Mouse (Mus musculus) retina, postnatal 1 day (tissue): ENCODE results near the gene Olfr330.
"Not testable (repeated sequence)": the region's sequence is repeated elsewhere in the genome, so short reads cannot be mapped to it uniquely, and the experiment has no call there.

Source experiments
- DNase-seq: peaks from one replicate; pipeline ENCODE4 v3.0.0-alpha.2; 2012

Olfr330 gene

DNA sequence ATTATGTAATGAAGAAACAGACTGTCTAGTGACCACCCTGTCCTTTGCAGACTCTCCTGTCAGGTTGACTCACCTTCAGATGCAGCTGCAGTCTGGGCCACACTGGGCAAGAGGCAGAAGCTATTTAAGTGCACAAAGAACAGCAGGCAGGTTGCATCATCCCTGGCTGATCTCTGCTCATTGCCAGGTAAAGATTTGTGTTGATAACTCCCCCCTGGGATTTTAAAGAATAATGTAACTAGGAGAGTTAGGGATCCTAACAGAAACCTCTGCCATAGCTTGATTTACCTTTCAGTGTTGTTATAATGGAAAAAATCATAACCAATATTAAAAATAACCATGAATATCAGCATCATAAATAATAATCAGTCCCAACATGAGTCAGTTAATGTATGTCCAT lies at the start of gene Olfr330:
Olfr330 (minus strand) TSS at position 101 of the 400 bp plus-strand sequence.
- DNase-seq = not testable (repeated sequence)

DNA sequence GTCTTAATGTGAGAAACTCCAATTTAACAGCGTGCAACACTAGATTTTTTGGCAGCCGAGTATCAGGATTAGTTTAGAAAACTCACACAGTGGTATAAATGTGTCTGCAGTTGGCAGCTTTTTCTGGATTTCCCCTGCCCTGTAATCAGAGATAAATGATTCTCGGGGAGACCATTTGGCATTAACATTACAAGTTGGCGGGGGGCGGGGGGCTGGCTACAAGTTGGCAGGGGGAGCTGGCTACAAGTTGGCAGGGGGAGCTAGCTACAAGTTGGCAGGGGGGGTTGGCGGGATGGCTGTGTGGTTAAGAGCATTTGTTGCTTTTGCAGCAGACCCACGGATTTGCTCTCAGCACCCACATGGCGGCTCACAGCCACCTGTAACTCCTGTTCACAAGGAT lies 44.0 kb upstream of the Olfr330 start:
- no peak for DNase-seq

DNA sequence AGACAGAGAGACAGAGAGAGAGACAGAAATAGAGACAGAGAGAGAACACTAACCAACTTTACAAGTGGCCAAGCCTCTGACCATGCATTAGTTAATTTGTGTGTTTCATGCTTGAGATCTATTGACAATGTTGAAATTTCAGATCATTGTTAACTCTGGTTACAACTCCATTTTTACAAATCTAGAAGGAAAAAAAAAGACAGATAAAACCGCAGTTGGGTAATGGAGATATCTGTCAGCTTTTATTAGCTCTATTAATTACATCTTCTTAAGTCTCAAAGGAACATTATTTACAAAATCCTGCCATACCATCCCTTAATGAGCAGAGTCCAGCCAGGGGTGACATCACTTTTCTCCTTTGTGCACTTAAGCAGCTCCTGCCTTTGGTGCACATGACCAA lies 42.8 kb upstream of the Olfr330 start, which contains the start of gene Olfr325:
Olfr325 (plus strand) TSS at position 301 of the 400 bp plus-strand sequence.
- no peak for DNase-seq

DNA sequence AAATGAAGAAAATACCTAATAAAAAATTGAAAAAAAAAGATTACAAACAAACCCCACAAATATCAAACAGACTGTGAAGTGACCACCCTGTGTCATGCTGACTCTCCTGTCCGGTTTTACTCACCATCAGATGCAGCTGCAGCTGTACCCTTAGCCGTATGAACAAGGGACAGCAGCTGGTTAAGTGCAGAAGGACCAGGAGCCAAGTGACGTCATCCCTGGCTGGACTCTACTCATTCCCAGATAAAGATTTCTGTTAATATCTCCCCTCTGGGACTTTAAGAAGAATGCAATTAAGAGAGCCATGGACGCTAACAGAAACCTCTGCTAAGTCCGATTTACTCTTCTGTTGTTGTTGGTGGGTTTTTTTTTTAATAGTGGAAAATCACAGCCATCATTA lies 35.8 kb upstream of the Olfr330 start, which contains the start of gene Olfr224:
Olfr224 (minus strand) TSS at position 149 of the 400 bp plus-strand sequence.
- no peak for DNase-seq

DNA sequence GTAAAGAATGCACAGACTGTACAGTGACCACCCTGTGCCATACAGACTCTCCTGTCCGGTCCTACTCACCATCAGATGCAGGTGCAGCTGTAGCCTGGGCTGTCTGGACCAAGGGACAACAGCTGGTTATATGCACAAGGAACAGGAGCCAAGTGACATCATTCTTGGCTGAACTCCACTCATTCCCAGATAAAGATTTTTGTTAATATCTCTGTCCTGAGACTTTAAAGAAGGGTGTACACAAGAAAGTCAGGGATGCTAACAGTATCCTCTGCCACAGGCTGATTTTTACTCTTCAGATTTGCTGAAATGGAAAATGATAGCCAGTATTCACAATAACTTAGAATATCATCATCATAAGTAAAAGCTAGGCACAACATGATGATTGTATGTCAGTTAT lies 20.9 kb upstream of the Olfr330 start, which contains the start of gene Olfr328:
Olfr328 (minus strand) TSS at position 101 of the 400 bp plus-strand sequence.
- DNase-seq = no peak

DNA sequence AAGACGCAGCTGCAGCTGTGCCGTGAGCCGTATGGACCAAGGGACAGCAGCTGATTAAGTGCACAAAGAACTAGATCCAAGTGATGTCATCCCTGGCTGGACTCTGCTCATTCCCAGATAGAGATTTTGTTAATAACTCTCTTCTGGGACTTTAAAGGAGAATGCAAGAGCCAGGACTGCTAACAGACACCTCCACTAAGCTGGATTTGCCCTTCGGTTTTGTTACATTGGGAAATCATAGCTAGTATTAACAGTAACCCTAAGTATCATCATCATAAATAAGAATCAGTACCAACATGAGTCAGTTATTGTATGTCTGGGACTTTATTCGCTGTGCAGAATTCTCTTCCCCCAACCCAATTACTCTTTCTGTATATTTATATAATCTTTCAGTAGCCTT lies 11.7 kb upstream of the Olfr330 start, which contains the start of gene Olfr329-ps:
Olfr329-ps (minus strand) TSS at position 101 of the 400 bp plus-strand sequence.
- DNase-seq = no peak

DNA sequence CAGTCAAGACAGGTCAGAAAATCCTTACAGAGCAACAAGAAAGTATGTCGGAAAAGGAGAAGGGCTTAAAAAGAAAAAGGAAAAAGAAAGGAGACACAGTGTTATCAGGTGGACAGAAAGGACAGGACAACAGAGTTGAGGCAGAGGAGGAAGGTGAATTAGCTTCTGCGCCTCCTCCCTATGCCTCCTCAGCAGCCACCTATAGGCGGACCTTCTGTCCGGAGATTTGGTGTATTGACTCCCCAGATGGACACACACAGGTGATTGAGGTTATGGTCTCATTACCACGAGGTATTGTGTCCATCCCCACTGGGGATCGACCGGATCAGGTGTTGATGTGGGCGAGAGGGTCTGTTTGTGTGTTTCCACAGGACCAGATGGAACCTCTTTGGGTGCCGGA lies 14.9 kb downstream of the Olfr330 start:
- not testable (repeated sequence) for DNase-seq

DNA sequence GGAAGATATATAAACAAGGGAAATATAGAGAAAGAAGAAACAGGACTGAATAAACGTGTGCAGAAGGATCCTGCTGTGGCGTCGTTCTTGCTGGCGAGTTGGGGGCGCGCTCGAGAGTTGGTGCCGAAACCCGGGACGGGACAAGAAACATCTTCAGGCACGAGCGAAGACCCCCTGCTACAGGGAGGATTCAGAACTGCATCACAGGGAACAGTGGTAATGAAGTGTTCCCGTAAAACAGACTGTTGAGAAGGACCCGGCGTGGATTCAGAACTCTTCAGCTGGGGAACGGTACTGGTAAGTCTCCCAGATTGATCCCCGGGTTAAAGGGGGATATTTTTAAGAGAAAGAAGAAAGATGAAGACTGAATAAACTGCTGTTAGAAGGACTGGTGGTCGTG lies 15.7 kb downstream of the Olfr330 start:
- DNase-seq = not testable (repeated sequence)

DNA sequence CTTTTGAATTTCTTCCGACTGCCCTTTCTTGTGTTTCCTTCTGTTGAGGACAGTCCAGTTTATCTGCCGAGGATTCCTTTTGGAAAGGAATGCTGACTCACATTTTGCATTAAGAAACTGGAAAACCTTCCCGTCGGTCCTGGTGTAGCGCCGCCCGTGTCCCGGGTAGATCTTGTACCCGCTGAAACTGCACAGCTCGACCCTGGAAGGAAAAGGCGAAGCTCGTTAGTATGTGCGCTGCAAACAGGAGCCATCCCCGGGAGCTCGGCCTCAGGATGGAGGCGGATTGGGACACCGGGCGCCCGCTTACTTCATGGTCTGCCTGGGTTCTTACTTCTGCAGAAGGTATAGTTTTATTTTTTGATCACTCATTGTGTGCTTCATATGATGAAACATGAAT lies 25.6 kb downstream of the Olfr330 start:
- not testable (repeated sequence) for DNase-seq

DNA sequence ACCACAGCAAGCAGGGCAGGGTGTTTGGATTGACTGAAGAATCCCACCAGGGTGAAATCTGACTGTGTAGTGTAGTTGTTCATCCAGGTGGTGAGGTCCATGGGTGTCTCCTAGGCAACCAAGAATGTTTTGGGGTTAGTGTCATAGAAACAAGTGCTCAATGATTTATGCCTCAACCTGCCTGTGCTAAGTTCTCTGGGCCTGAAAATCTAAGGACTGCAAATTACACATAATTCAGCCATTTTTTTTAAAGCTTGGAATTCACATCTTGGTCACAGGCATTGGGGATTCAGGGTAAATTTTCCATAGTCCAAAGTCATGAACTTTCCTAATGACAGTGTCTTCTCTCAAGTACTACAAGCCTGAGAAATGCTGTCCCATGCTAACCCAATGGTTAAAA lies 32.2 kb downstream of the Olfr330 start, which contains the start of gene Olfr331:
Olfr331 (minus strand) TSS at position 101 of the 400 bp plus-strand sequence.
- DNase-seq = not testable (repeated sequence)

DNA sequence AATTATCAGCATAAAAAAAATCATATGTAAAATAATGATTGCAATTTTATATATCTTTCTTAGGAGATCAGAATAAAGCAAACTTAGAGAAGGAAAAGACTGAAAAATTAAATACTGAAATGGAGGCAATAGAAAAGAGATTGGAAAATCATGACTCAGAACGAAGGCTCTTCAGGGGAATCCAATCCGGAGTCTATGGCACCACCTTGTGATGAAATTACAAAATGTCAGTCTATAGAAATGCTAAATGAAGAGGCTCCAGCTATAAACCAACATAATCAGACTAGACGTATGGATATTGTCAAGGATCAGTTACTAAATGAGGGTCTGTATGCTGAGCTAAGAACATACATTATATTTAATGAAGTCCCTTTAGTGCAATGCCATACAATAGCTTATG lies 35.3 kb downstream of the Olfr330 start:
- peak; percentile 35 for DNase-seq

DNA sequence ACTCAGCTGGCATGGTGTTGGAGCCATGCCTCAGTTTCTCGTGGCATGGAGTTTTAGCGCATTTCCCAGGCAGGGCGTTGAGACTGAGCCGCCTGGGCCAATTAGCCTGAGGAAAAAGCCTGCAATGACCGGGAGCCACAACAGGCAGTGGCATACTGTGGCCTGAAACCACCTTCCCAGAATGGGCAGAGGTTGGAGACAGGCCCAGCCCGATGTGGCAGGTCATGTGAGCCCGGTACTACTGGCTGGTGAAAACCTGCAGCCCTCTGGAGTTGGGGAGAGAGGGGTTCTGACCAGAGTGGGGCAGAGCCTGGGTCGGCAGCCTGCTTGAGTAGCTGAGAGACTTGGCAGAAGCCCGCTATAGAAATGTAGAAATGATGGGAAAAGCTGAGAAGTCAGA lies 35.9 kb downstream of the Olfr330 start:
- DNase-seq = no peak

DNA sequence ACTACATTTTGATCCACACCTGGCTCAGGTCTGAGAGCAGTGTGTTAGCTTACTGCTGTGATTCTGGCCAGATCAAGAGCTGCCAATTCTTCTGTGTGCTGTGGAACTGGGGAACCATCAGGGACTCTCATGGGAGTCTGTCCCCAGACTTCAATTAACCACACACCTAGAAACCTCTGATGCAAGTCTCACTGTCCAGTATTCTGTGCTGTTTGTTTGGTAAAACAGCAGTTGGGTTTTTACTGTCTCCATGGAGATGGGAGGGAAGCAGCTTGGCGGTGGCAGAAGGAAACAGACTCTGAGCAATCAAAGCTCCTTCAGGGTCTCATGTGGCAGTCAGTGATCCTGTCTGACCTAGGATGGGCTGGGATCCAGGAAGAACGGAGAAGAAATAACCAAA lies 42.2 kb downstream of the Olfr330 start, which contains the start of gene Olfr332:
Olfr332 (minus strand) TSS at position 101 of the 400 bp plus-strand sequence.
- DNase-seq = no peak
